Mouse (Mus musculus) embryonic facial prominence, embryonic 11.5 days (tissue): ENCODE data around the gene Phf11c. TPM values are rescaled to one million over a fixed set of nuclear protein-coding genes. Genes with fewer than 3 reads are reported as not detected.
"Not testable (repeated sequence)": the region's sequence is repeated elsewhere in the genome, so short reads cannot be mapped to it uniquely, and the experiment has no call there.

Experiments
- ATAC-seq: fragments of 200-750 bp; cut with Nextera tagmentation; replicated peaks from 2 replicates; pipeline ENCODE4 v1.8.0; 2017; ENCODE audit warnings: low read depth; ENCODE audit not compliant: insufficient number of reproducible peaks, low FRiP score, low TSS enrichment
- DNase-seq: peaks from one replicate; pipeline ENCODE4 v3.0.0-alpha.2; 2015; ENCODE audit warnings: low spot score
- H3K27ac ChIP-seq: fragments of 300-500 bp; sonication (generic); replicated peaks from 2 replicates; pipeline ENCODE4 v1.5.1; 2014; ENCODE audit warnings: mild to moderate bottlenecking, low read depth, low read length, control low read depth
- H3K27me3 ChIP-seq: fragments of 300-500 bp; sonication (generic); 2 replicates; pipeline ENCODE4 v1.6.1; 2014; ENCODE audit warnings: mild to moderate bottlenecking, low read length, moderate library complexity, mixed read lengths; ENCODE audit not compliant: control insufficient read depth, insufficient read depth
- H3K36me3 ChIP-seq: fragments of 300-500 bp; sonication (generic); replicated peaks from 2 replicates; pipeline ENCODE4 v1.6.1; 2014; ENCODE audit warnings: low read depth, mild to moderate bottlenecking, low read length, moderate library complexity, mixed read lengths; ENCODE audit not compliant: control insufficient read depth, insufficient read depth
- H3K4me1 ChIP-seq: fragments of 300-500 bp; sonication (generic); 2 replicates; pipeline ENCODE4 v1.6.1; 2014; ENCODE audit warnings: low read length, mixed read lengths; ENCODE audit not compliant: control insufficient read depth, insufficient read depth
- H3K4me2 ChIP-seq: fragments of 300-500 bp; sonication (generic); 2 replicates; pipeline ENCODE4 v1.6.1; 2014; ENCODE audit warnings: low read depth, mild to moderate bottlenecking, control low read depth, low read length, moderate library complexity
- H3K4me3 ChIP-seq: fragments of 300-500 bp; sonication (generic); 2 replicates; pipeline ENCODE4 v1.5.1; 2014; ENCODE audit warnings: low read depth, low read length, control low read depth
- H3K9ac ChIP-seq: fragments of 300-500 bp; sonication (generic); replicated peaks from 2 replicates; pipeline ENCODE4 v1.6.1; 2014; ENCODE audit warnings: mild to moderate bottlenecking, control low read depth, low read length
- H3K9me3 ChIP-seq: fragments of 300-500 bp; sonication (generic); replicated peaks from 2 replicates; pipeline ENCODE4 v1.6.1; 2016; ENCODE audit warnings: mild to moderate bottlenecking, low read length, inconsistent platforms, mixed read lengths; ENCODE audit not compliant: control insufficient read depth
- WGBS: fragments of 180-500 bp; shearing (Covaris S2); extraction: QIAGEN DNeasy Blood & Tissue Kit; methylation state at CpG from one replicate; pipeline ENCODE4 v1.1.7; 2014; 5-methylcytosine and 5-hydroxymethylcytosine counted together
- polyA plus RNA-seq: library from polyadenylated mRNA; unstranded; fragments of >200 nt; fragmentation: Nextera tagmentation; extraction: Ambion mirVana; gene quantifications from 2 replicates; pipeline ENCODE4 v1.2.1, GENCODE M21; 2014

The Phf11c gene
- polyA plus RNA-seq, 1 experiment from 2014 or later = 1.2 TPM

- H3K27ac ChIP-seq = no peak overlapping the region
- WGBS = 76% methylated on average over 1 of the region's 1 CpGs
- H3K4me1 ChIP-seq = no peaks in the 10 kb centered on the region
- H3K27me3 ChIP-seq = no peaks in the 10 kb centered on the region
- DNase-seq = no peak
- ATAC-seq = no peak
- H3K9ac ChIP-seq = no peak overlapping the region
- no peaks in the 10 kb centered on the region for H3K9me3 ChIP-seq
- no peak overlapping the region for H3K4me3 ChIP-seq
- no peak overlapping the region for H3K4me2 ChIP-seq
- no peaks in the 10 kb centered on the region for H3K36me3 ChIP-seq
Observed at GRCm38 (mm10) chr14:59430556-59430955, 35.4 kb upstream of the Phf11c start.

- Histone ChIP-seq H3K27ac (no peak overlapping the region), H3K4me3 (no peak overlapping the region), H3K4me2 (no peak overlapping the region), H3K27me3 (no peaks in the 10 kb centered on the region), H3K9ac (no peak overlapping the region), H3K9me3 (no peaks in the 10 kb centered on the region), H3K4me1 (no peaks in the 10 kb centered on the region), H3K36me3 (no peaks in the 10 kb centered on the region)
- WGBS = 64% methylated on average over 11 of the region's 11 CpGs
- no peak for ATAC-seq
- DNase-seq = no peak
Observed at GRCm38 (mm10) chr14:59422912-59423663, 27.9 kb upstream of the Phf11c start.

- Histone ChIP-seq H3K4me2 (no peak overlapping the region), H3K36me3 (no peaks in the 10 kb centered on the region), H3K9me3 (no peaks in the 10 kb centered on the region), H3K27me3 (no peaks in the 10 kb centered on the region), H3K4me3 (no peak overlapping the region), H3K4me1 (no peaks in the 10 kb centered on the region), H3K9ac (no peak overlapping the region), H3K27ac (no peak overlapping the region)
- DNase-seq (no peak), ATAC-seq (no peak)
- 87% methylated on average over 4 of the region's 4 CpGs for WGBS
Observed at GRCm38 (mm10) chr14:59418171-59418570, 23.0 kb upstream of the Phf11c start.

GRCm38 (mm10) chr14:59414979-59415378 is 19.8 kb upstream of the Phf11c start:
- WGBS = 94% methylated on average over 2 of the region's 2 CpGs
- not testable (repeated sequence) for DNase-seq, H3K4me1 ChIP-seq, H3K4me3 ChIP-seq, H3K27me3 ChIP-seq, ATAC-seq, H3K27ac ChIP-seq, H3K9ac ChIP-seq, H3K36me3 ChIP-seq, H3K9me3 ChIP-seq, H3K4me2 ChIP-seq

- Histone ChIP-seq H3K27ac (no peak overlapping the region), H3K4me1 (no peaks in the 10 kb centered on the region), H3K36me3 (no peaks in the 10 kb centered on the region), H3K27me3 (no peaks in the 10 kb centered on the region), H3K4me2 (no peak overlapping the region), H3K4me3 (no peak overlapping the region), H3K9ac (no peak overlapping the region), H3K9me3 (no peaks in the 10 kb centered on the region)
- DNase-seq (no peak), ATAC-seq (no peak)
- WGBS = 65% methylated on average over 2 of the region's 2 CpGs
Observed at GRCm38 (mm10) chr14:59396999-59397398, 1.8 kb upstream of the Phf11c start.

GRCm38 (mm10) chr14:59390181-59390580 is 5.0 kb downstream of the Phf11c start:
- H3K27ac ChIP-seq, H3K36me3 ChIP-seq, DNase-seq, H3K4me3 ChIP-seq, H3K4me1 ChIP-seq, ATAC-seq, H3K9me3 ChIP-seq, H3K9ac ChIP-seq, H3K4me2 ChIP-seq, H3K27me3 ChIP-seq: not testable (repeated sequence)
- WGBS = 67% methylated on average over 4 of the region's 4 CpGs

- no peaks in the 10 kb centered on the region for H3K36me3 ChIP-seq
- ATAC-seq = no peak
- H3K4me1 ChIP-seq = no peaks in the 10 kb centered on the region
- no peaks in the 10 kb centered on the region for H3K27me3 ChIP-seq
- no peak overlapping the region for H3K4me2 ChIP-seq
- H3K9me3 ChIP-seq = no peaks in the 10 kb centered on the region
- DNase-seq = no peak
- WGBS = 72% methylated on average over 1 of the region's 1 CpGs
- no peak overlapping the region for H3K4me3 ChIP-seq
- no peak overlapping the region for H3K27ac ChIP-seq
- no peak overlapping the region for H3K9ac ChIP-seq
Observed at GRCm38 (mm10) chr14:59389532-59389931, 5.6 kb downstream of the Phf11c start.

GRCm38 (mm10) chr14:59370348-59371068 is 24.7 kb downstream of the Phf11c start:
- Histone ChIP-seq H3K4me1 (no peaks in the 10 kb centered on the region), H3K27me3 (no peaks in the 10 kb centered on the region), H3K4me3 (no peak overlapping the region), H3K27ac (no peak overlapping the region), H3K36me3 (no peaks in the 10 kb centered on the region), H3K9ac (no peak overlapping the region), H3K9me3 (no peaks in the 10 kb centered on the region), H3K4me2 (no peak overlapping the region)
- 93% methylated on average over 25 of the region's 25 CpGs for WGBS
- DNase-seq (no peak), ATAC-seq (no peak)
